Mouse (Mus musculus) embryonic stem cell, embryonic (primary cell): ENCODE data around the gene G6pc.
"Not testable (repeated sequence)": the region's sequence is repeated elsewhere in the genome, so short reads cannot be mapped to it uniquely, and the experiment has no call there.

Experiments
- CTCF ChIA-PET, 4 experiments: fragments of 300-600 bp in 2 of 4; fragments of 350-600 bp in 2 of 4; sonication (Branson Sonifier 250); formaldehyde crosslinking; loops; one replicate each; lab custom pipeline; 2022; ENCODE audit warnings: inconsistent platforms in 2 of 4; lab: Charles Lee
- POLR2A ChIA-PET, 4 experiments: fragments of 300-600 bp in 2 of 4; fragments of 350-600 bp in 2 of 4; sonication (Branson Sonifier 250); formaldehyde crosslinking; loops; one replicate each; lab custom pipeline; 2022; ENCODE audit warnings: antibody characterized with exemption in 4 of 4, inconsistent platforms in 1 of 4; lab: Charles Lee

Gene G6pc

DNA sequence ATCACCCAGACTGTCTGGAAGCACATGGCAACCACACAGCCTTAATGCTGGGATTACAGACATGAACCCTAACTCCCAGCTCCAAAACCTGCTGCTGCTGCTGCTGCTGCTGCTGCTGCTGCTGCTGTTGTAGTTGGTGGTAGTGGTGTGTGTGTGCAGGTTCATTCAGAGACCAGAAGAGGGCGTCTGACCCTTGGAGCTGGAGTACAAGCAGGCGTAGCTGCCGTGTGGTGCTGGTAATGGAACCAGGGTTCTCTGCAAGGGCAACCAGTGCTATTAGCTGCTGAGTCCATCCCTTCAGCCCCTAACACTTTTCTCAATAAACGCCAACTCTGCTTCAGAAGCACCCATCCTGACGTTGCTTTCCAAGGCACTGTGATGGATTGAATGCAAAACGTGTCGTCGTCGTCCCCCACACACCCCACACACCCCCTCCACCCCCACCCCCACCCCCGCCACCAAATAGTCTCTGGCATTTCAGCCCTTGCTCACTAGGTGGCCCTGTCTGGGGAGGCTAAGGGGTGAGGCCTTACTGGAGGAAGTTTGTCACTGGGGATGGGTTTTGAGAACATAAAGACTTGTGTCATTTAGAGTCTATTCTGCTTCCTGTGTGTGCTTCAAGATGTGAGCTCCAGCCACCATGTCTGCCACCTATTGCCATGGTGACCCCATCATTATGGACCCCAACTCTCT lies 20.1 kb upstream of the G6pc start:
- CTCF ChIA-PET = interaction anchor here (0.6 to 2.8 kb wide), 47 partner anchors 8 to 890 kb away, joined by 3 to 29 read pairs (median 4); partner anchors contain the start of genes Rpl27 (in 4 of the 4), Becn1 (in 3 of the 4), Aoc2 (in 2 of the 4) and Gm27029 (in 1 of the 4)
- POLR2A ChIA-PET = interaction anchor here in 3 of 4 experiments (0.6 to 3.6 kb wide), 26 partner anchors 9 to 376 kb away, joined by 3 to 22 read pairs (median 4); partner anchors contain the start of genes Rpl27 (in 3 of the 3), Aoc2 (in 1 of the 3), Gm27029 (in 1 of the 3) and Rundc1 (in 1 of the 3)

DNA sequence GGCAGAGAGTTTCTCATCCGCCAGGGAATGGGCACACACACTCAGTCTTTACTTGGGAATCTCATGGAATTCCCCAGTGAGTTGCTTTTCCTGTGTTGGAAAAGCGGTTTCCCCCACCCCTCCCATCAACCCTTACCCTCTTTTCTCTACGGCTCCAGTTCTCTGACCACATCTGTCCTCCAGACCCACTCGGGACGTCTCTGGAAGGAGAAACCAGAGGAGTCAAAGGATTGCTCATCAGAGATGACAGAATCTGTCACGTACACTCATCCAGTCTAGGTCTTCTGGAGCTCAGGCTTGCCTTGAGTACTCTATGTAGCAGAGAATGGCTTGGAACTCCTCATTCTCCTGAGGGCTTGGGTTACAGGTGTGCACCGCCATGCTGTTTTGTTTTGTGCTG lies 18.6 kb upstream of the G6pc start:
- CTCF ChIA-PET = interaction anchor here (0.6 to 2.8 kb wide), 15 partner anchors 10 to 298 kb away, joined by 3 to 29 read pairs (median 6); partner anchors contain the start of gene Aoc2 (in 1 of the 4)
- POLR2A ChIA-PET = interaction anchor here in 3 of 4 experiments (0.6 to 3.6 kb wide), 16 partner anchors 9 to 316 kb away, joined by 3 to 22 read pairs (median 4); partner anchors contain the start of genes Rpl27 (in 3 of the 3), Arl4d (in 1 of the 3), Cntnap1 (in 1 of the 3) and Gm27029 (in 1 of the 3)

DNA sequence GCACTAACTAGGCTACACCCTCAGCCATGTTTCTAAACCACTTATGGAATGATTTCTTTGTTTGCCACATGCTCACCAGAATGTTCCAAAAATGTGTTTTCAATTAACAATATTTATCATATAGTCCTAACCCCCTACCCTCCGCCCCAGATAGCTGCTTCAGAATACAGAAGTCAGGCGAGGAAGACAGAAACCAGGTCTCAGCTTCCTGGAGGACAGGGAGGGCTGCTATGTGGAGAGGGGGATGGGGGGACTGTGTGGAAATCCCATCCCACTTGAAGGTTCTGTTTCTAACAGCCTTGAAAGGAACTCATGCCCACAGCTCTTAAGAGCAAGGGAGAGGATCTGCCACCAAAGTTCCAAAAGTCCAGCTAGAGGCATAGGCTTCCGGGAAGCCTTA lies 18.1 kb upstream of the G6pc start:
- POLR2A ChIA-PET = interaction anchor here in 3 of 4 experiments (0.6 to 3.6 kb wide), 14 partner anchors 8 to 316 kb away, joined by 3 to 22 read pairs (median 4); partner anchors contain the start of genes Rpl27 (in 2 of the 3), Arl4d (in 1 of the 3) and Cntnap1 (in 1 of the 3)
- CTCF ChIA-PET = interaction anchor here (0.6 to 2.8 kb wide), 12 partner anchors 10 to 137 kb away, joined by 3 to 19 read pairs (median 6); partner anchors contain the start of gene Aoc2 (in 1 of the 4)

DNA sequence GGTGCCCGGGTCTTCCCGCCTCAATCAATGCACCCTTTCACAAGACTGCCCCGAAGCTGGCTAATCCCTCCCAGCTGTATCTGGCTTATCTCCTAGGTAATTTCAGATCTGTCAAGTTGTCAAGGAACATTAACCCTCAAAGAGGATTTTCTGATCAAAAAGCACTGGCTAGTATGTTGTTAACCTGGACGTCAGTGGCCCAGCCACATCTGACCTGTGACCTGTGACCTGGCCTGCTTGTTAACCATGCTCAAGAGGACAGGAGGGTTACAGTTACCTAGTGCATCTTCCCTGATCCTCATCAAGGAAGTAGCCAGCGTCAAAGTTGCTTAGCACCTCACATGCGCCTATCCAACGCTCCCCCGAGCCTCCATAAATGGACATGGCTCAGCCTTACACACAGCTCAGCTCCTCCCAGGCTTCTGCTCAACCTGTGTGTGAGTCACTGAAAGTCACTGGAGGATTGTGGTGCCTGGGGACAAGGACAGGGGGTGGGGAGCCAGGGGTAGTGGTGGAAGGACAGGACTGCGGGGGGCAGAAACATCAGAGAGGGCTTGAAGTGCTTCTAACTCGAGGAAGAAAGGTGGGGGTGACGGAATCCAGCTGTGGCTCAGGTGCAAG lies 16.2 kb upstream of the G6pc start:
- CTCF ChIA-PET = interaction anchor here in 2 of 4 experiments (0.6 to 1.6 kb wide), 2 partner anchors 10 to 15 kb away, joined by 4 to 11 read pairs; no protein-coding TSS in a partner anchor
- POLR2A ChIA-PET = interaction anchor here in 3 of 4 experiments (0.6 to 1.9 kb wide), 11 partner anchors 11 to 271 kb away, joined by 3 to 4 read pairs (median 3); partner anchors contain the start of gene Rpl27 (in 3 of the 3)

DNA sequence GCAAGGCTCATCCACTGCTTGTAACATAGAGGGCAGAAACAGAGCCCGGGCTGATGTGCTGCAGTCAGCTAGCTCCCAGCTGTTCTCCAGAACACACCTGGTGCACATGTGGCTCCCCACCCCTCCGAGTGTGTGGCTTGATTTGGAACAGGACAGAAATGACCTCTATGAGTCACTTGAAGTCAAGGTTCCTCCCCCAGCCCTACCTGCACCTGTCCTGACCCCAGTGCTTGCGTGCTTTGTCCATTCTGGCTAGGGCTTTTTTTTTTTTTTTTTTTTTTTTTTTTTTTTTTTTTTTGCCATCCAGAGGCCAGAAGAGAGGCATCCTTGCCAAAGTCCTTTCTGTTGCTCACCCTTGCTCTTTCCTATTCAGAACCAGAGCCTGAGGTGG lies 15.6 kb upstream of the G6pc start:
- POLR2A ChIA-PET = interaction anchor here in 3 of 4 experiments (0.7 to 1.9 kb wide), 11 partner anchors 10 to 271 kb away, joined by 3 to 7 read pairs (median 3); partner anchors contain the start of gene Rpl27 (in 1 of the 3)

DNA sequence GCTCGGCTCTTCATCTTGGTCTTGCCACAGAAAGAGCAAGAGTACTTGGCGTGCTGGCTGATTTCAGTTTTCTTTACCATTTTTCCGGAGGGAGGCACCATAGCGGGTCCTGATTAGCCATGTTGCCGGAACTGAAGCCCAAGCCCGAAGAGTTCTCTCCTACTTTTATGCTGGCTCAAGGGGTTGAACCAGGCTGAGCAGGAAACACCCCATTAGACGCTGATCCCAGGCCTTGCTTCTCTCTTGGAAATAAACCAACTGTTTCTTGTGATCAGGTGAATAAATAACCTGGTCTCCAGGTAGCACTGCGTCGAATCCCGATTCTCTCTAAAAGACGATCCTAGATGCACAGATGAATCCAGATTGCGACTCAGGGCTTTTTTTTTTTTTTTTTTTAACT lies 13.9 kb upstream of the G6pc start:
- ChIA-PET POLR2A (interaction anchor here (0.6 to 1.7 kb wide), 9 partner anchors 9 to 707 kb away, joined by 3 to 9 read pairs (median 4); partner anchors contain the start of gene Rpl27 (in 1 of the 4)), CTCF (interaction anchor here (0.7 to 1.8 kb wide), 7 partner anchors 20 to 353 kb away, joined by 3 to 12 read pairs (median 4); no protein-coding TSS in a partner anchor)

More for the DNA sequence above, 15.6 kb upstream of the G6pc start:
- CTCF ChIA-PET = interaction anchor here in 1 of 4 experiments (1.6 to 1.8 kb wide), 2 partner anchors 16 to 43 kb away, joined by 4 to 12 read pairs; no protein-coding TSS in a partner anchor

DNA sequence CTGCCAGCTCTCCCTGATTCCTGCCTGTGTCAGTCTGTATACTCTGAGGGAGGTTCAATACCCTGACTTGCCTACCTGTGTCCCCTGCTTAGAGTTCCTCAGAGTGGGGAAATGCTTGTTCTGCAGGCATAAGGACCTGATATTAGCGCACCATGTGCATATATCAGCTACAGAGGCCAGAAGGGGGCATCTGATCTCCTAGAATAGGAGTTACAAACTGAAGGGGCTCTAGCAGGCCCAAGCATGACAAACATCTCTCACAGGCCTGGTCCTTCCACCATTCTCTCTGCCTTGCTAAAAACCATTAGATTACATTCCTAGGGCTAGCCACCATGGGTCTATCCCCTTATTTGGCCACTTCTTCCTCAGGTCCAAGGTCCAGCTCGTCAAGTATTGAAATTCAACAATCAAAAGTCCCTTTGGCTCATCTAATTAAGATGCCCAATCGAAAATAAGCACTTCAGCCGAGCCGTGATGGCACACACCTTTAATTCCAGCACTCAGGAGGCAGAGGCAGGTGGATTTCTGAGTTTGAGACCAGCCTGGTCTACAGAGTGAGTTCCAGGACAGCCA lies 12.8 kb upstream of the G6pc start:
- ChIA-PET POLR2A (interaction anchor here in 2 of 4 experiments (1.0 to 1.7 kb wide), 4 partner anchors 41 to 87 kb away, joined by 3 to 7 read pairs (median 4); partner anchors contain the start of gene Rpl27 (in 2 of the 2)), CTCF (interaction anchor here in 3 of 4 experiments (0.5 to 1.8 kb wide), 4 partner anchors 41 to 198 kb away, joined by 4 to 8 read pairs (median 6); no protein-coding TSS in a partner anchor)

DNA sequence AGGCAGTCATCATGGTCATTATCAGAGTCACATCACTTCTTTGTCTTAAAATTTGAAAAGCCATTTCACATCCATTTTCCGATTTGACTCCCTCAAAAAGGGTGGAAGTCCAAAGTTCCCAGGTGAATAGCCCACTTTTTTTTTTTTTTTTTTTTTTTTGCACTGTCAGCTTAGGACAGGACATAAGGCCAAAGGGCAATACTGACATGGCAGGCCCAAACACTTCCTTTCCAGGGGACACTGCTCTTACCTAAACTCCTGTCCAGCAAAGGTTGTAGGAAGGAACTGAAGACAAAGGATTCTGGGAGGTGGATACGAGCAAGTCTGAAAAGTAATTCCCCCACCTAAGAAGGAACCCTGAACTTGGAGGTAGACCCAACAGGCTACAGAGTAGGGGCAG lies 11.4 kb upstream of the G6pc start:
- CTCF ChIA-PET = interaction anchor here in 2 of 4 experiments (0.5 to 1.1 kb wide), 3 partner anchors 20 to 430 kb away, joined by 3 to 5 read pairs (median 3); no protein-coding TSS in a partner anchor
- POLR2A ChIA-PET = interaction anchor here in 2 of 4 experiments (0.6 kb wide), 2 partner anchors 9 to 51 kb away, joined by 3 read pairs; no protein-coding TSS in a partner anchor

DNA sequence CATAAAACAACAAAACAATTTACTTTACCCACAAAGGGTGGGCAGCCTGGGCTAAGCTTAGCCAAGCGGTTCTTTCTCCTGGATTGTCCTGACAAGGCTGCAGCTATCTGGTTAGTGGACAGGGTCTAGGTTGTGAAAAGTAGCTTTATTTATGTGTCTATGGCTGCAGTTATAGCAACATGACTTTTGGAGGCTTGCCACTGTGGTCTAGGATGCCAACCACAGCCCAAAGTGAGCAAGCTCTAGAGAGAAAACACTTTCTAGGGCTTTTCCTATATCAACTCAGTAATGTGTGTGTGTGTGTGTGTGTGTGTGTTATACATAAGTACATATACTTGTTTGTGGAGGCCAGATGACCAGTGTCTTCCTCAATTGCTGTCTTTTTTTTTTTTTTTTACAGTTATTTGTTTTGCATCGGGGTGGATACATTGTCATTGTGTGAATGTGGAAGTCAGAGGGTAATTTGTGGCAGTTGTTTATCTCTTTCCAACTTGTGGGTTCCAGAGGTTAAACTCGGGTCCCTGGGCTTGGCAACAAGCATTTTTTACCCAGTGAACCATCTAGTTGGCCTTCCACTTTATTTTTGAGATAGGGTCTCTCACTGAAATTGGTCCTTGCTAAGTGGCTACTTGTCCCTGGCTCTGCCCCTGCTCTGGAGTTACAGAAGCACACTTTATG lies 9.7 kb upstream of the G6pc start:
- POLR2A ChIA-PET = interaction anchor here in 3 of 4 experiments (0.8 to 1.9 kb wide), 7 partner anchors 9 to 84 kb away, joined by 3 to 5 read pairs (median 4); partner anchors contain the start of gene Rpl27 (in 2 of the 3)

DNA sequence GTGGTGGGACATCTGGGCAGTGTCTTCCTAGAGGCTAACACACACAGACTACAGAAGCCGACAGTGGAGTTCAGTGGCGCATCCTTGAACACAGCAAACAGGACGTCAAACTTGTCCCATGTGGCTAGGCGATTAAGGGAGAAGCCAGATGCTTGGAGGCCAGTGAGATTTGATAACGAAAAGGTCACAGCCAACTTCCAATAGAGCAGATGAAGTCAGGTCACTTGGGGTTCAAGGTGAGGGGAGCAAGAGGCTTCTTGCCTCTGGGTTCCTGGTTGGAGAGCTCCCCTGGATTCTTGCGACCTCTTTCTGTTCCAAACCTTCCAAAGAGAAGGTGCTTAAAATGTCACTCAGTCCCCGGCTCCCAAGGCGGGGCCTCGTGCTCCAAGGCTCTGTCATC lies 7.6 kb upstream of the G6pc start:
- CTCF ChIA-PET = interaction anchor here in 1 of 4 experiments (0.6 to 1.4 kb wide), 2 partner anchors 13 to 25 kb away, joined by 3 read pairs; no protein-coding TSS in a partner anchor
- POLR2A ChIA-PET = interaction anchor here in 2 of 4 experiments (0.6 to 1.6 kb wide), 4 partner anchors 21 to 290 kb away, joined by 3 to 6 read pairs (median 4); partner anchors contain the start of genes Naglu (in 1 of the 2) and Rpl27 (in 1 of the 2)

More for the DNA sequence above, 9.7 kb upstream of the G6pc start:
- CTCF ChIA-PET = no interaction called here

DNA sequence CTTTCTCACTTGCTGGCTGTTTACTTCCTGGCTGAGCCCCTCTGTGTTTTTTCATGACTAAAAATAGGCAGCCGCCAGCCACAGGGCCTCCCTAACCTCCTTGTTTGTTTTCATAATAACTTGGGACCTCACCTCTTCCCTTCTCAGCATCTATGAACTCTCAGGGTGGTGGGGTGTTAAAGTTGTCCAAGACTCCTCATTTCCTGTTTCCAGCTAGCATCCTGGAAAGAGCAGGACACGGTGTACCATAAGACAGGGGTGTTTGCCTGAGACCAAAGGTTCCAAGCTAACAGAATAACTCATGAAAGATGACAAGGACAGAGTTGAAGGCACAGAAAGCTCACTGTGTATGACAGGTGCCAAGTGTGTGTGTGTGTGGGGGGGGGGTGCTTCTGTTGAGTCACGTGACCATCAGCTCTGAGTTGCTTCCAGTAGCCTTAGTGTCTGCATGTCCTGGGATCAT lies 6.7 kb upstream of the G6pc start:
- CTCF ChIA-PET = no interaction called here
- POLR2A ChIA-PET = interaction anchor here in 1 of 4 experiments (1.6 kb wide), 1 partner anchor 81 kb away, joined by 6 read pairs; the partner anchor contains the start of gene Rpl27

DNA sequence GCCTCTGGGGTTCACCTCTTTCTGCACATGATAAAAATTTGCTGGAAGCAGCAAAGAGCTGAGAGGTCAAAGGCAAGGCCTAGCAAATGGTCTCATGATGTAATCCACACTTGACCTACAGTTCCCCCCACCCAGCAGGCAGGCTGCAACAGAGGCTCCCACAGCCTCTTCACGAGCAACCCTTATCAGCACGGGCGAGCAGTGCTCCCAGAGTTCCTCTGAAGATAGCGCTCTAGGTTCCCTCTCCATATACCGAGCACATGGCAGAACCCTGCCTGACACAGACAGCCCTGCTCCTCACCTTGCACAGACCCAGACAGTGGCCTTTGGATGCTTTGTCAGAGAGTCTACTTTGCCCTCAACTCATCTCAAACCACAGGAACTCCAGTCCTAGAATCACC lies 2.8 kb upstream of the G6pc start:
- ChIA-PET POLR2A (interaction anchor here in 1 of 4 experiments (0.6 kb wide), 1 partner anchor 175 kb away, joined by 6 read pairs; no protein-coding TSS in a partner anchor), CTCF (no interaction called here)

DNA sequence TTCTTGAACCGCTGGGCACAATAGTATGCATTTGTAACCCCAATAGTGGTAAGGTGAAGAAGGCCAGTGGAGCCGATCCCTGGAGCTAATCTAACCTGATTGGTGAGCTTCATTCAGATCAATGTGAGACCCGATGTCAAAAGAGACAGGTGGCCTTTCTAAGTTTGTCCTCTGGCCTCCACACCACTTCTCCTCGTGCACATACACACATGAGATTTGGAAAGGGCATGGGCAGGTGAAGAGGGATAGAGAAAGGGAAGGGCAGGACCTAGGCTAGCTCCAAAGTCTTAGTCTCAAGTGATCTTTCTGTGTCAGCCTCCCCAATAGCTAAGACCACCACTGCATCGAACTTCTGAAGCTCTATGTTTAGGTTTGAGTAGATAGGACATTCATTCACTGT lies 2.8 kb downstream of the G6pc start:
- POLR2A ChIA-PET = interaction anchor here in 1 of 4 experiments (0.8 kb wide), 1 partner anchor 10 kb away, joined by 4 read pairs; no protein-coding TSS in a partner anchor
- CTCF ChIA-PET = interaction anchor here in 2 of 4 experiments (1.0 to 1.9 kb wide), 3 partner anchors 23 to 1072 kb away, joined by 3 to 5 read pairs (median 3); no protein-coding TSS in a partner anchor

DNA sequence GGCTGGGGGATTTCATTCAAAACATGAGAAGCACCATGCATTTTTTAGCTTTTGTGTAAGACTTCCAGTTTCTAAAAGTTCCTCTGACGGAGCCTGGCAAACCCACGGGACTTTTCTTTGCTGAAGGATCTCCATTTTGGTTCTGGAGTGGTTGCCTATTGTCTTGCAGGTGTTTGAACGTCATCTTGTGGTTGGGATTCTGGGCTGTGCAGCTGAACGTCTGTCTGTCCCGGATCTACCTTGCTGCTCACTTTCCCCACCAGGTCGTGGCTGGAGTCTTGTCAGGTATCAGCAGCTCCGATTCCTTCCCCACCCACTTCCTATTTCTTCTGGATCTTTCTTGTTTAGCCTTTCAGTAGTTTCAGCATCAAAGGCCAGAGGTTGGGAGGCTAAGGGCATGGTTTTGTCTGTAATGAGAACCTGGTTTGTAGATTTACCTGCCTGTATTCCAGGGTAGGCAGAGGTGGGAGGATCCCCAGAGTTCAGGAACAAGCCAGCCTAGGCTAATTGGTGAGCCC lies 7.1 kb downstream of the G6pc start:
- ChIA-PET CTCF (interaction anchor here in 3 of 4 experiments (0.7 to 2.2 kb wide), 4 partner anchors 21 to 660 kb away, joined by 3 to 7 read pairs (median 3); no protein-coding TSS in a partner anchor), POLR2A (interaction anchor here in 2 of 4 experiments (0.6 to 2.1 kb wide), 5 partner anchors 12 to 68 kb away, joined by 3 to 7 read pairs (median 4); partner anchors contain the start of gene Rpl27 (in 2 of the 2))

DNA sequence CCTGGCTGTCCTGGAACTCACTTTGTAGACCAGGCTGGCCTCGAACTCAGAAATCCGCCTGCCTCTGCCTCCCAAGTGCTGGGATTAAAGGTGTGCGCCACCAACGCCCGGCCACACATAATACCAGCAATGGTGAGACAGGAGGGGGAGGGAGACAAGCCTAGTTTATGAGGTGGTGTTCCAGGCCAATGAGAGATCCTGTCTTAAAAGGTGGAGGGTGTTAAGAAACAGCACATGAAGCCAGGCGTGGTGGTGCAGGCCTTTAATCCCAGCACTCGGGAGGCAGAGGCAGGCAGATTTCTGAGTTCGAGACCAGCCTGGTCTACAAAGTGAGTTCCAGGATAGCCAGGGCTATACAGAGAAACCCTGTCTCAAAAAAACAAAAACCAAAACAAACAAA lies 10.8 kb downstream of the G6pc start:
- POLR2A ChIA-PET = not testable (repeated sequence)
- CTCF ChIA-PET = interaction anchor here in 1 of 4 experiments (0.6 kb wide), 1 partner anchor 198 kb away, joined by 5 read pairs; no protein-coding TSS in a partner anchor

DNA sequence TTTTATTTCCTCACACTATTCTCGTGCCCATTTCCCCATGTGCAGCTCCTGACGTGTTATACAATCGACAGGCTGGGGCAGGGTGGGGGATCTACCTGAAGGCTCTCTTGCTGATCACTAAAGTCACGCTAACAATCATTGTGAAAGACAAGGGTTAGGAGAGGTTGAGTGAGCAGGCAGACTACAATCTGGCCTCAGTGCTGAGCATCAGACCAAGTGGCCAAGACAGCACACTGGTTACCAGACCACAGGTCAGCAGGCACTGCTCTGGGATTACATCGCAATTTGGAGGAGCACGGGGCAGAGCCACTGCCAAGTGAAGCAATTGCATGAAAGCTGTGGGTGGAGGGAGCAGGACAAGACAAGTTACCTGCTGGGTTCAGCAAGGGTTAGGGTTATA lies 11.6 kb downstream of the G6pc start:
- POLR2A ChIA-PET = interaction anchor here in 2 of 4 experiments (0.6 to 1.0 kb wide), 3 partner anchors 32 to 77 kb away, joined by 3 to 5 read pairs (median 4); partner anchors contain the start of gene Aoc2 (in 1 of the 2)
- CTCF ChIA-PET = interaction anchor here in 1 of 4 experiments (0.7 kb wide), 1 partner anchor 907 kb away, joined by 3 read pairs; no protein-coding TSS in a partner anchor
